Mouse (Mus musculus) liver, embryonic 14.5 days (tissue): ENCODE results near the gene Ksr2. TPM values are rescaled to one million over a fixed set of nuclear protein-coding genes. Genes with fewer than 3 reads are reported as not detected.

Source experiments
- ATAC-seq: fragments of 200-750 bp; cut with Nextera tagmentation; 2 replicates; pipeline ENCODE4 v1.8.0; 2017; ENCODE audit warnings: moderate number of reproducible peaks, mild to moderate bottlenecking, moderate library complexity; ENCODE audit not compliant: insufficient read depth
- DNase-seq, 3 experiments: peaks; one replicate each; pipeline ENCODE4 v3.0.0-alpha.2; 2012 to 2013; ENCODE audit warnings: low read depth in 3 of 3, low spot score in 3 of 3
- H3K27ac ChIP-seq: fragments of 300-500 bp; sonication (generic); 2 replicates; pipeline ENCODE4 v1.5.1; 2014; ENCODE audit warnings: moderate library complexity, mild to moderate bottlenecking, control low read depth, inconsistent platforms
- H3K27me3 ChIP-seq: fragments of 300-500 bp; sonication (generic); 2 replicates; pipeline ENCODE4 v1.6.1; 2014; ENCODE audit warnings: mild to moderate bottlenecking, low read length, moderate library complexity; ENCODE audit not compliant: control insufficient read depth, insufficient read depth
- H3K36me3 ChIP-seq: fragments of 300-500 bp; sonication (generic); replicated peaks from 2 replicates; pipeline ENCODE4 v1.6.1; 2014; ENCODE audit warnings: low read depth; ENCODE audit not compliant: control insufficient read depth, insufficient read depth
- H3K4me1 ChIP-seq, 2 experiments: fragments of 200-500 bp in 1 of 2; fragments of 300-500 bp in 1 of 2; sonication (generic) in 1 of 2; replicated peaks; 2 replicates each; pipeline ENCODE4 v1.6.1; 2012 to 2014; ENCODE audit warnings: antibody characterized with exemption in 1 of 2, inconsistent platforms in 1 of 2, low read length in 1 of 2; ENCODE audit not compliant: control insufficient read depth in 2 of 2, insufficient read depth in 2 of 2
- H3K4me2 ChIP-seq: fragments of 300-500 bp; sonication (generic); 2 replicates; pipeline ENCODE4 v1.6.1; 2014; ENCODE audit warnings: low read depth, mild to moderate bottlenecking, control low read depth, moderate library complexity
- H3K4me3 ChIP-seq, 2 experiments: fragments of 200-500 bp in 1 of 2; fragments of 300-500 bp in 1 of 2; sonication (generic) in 1 of 2; 2 replicates each; pipeline ENCODE4 v1.5.1; 2012 to 2014; ENCODE audit warnings: low read depth in 2 of 2, low read length in 2 of 2, mild to moderate bottlenecking in 2 of 2, control low read depth in 1 of 2, inconsistent platforms in 1 of 2, moderate library complexity in 1 of 2; ENCODE audit not compliant: insufficient read depth in 1 of 2
- H3K9ac ChIP-seq: fragments of 300-500 bp; sonication (generic); replicated peaks from 2 replicates; pipeline ENCODE4 v1.6.1; 2014; ENCODE audit warnings: mild to moderate bottlenecking, control low read depth, moderate library complexity
- H3K9me3 ChIP-seq: fragments of 300-500 bp; sonication (generic); 2 replicates; pipeline ENCODE4 v1.6.1; 2016; ENCODE audit warnings: low read length, mixed read lengths; ENCODE audit not compliant: control insufficient read depth
- CTCF ChIP-seq: IDR thresholded peaks from 2 replicates; pipeline ENCODE4 v1.5.1; 2016; ENCODE audit warnings: antibody characterized with exemption, low read depth, control low read depth
- EP300 ChIP-seq: IDR thresholded peaks from 2 replicates; pipeline ENCODE4 v1.6.1; 2016; ENCODE audit warnings: antibody characterized with exemption, low read depth
- WGBS: fragments of 180-500 bp; shearing (Covaris S2); extraction: QIAGEN DNeasy Blood & Tissue Kit; methylation state at CpG from one replicate; pipeline ENCODE4 v1.1.7; 2014; ENCODE audit not compliant: insufficient replicate concordance; 5-methylcytosine and 5-hydroxymethylcytosine counted together
- polyA plus RNA-seq, 2 experiments: library from polyadenylated mRNA; depleted of rRNA in 1 of 2; stranded (reverse) in 1 of 2; unstranded in 1 of 2; fragments of >200 nt; fragmentation: Nextera tagmentation in 1 of 2; extraction: Ambion mirVana in 1 of 2; gene quantifications; 2 replicates each; pipeline versions ENCODE4 v1.2.1 to v1.2.3; 2012 to 2014

Gene Ksr2
- polyA plus RNA-seq, 2 experiments = 0.01 to 0.04 TPM

DNA sequence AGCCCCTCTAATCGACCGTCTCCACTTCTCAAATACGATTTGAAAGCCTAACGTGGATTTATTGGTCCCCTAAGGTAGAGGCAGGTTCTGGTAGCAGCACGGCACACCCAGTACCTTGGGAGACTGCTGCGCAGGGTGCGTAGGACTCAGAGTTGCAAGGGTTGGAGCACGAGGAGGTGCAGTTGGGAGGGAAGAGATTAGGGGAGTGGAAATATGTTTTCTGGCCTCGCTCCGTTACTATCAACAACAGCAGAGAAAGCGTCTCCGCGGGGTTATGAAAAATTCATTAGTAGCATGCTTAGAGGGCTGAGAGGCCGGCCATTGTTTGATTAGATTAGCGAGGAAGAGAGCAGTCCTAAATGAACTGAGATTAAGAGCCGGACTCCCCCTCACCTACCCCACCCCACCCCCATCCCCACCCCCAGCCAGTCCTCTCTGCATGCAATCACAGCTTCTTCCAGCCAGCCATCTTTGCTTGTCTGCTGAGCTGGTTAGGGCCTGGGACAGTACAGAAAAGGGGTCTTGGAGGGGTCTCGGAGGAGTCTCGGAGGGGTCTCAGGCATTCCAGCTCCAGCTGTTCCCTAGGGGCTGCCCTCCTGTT lies 27.5 kb downstream of the Ksr2 start:
- no peak overlapping the region for H3K4me2 ChIP-seq
- TF ChIP-seq EP300 (no peak), CTCF (no peak)
- no peak overlapping the region for H3K9ac ChIP-seq
- H3K4me3 ChIP-seq = no peak overlapping the region
- no peak for DNase-seq
- H3K36me3 ChIP-seq = no peaks in the 10 kb centered on the region
- H3K27ac ChIP-seq = no peak overlapping the region
- ATAC-seq = no peak
- H3K4me1 ChIP-seq = no peaks in the 10 kb centered on the region
- H3K9me3 ChIP-seq = no peaks in the 10 kb centered on the region
- H3K27me3 ChIP-seq = no peaks in the 10 kb centered on the region
- WGBS = 55% methylated on average over 18 of the region's 18 CpGs

DNA sequence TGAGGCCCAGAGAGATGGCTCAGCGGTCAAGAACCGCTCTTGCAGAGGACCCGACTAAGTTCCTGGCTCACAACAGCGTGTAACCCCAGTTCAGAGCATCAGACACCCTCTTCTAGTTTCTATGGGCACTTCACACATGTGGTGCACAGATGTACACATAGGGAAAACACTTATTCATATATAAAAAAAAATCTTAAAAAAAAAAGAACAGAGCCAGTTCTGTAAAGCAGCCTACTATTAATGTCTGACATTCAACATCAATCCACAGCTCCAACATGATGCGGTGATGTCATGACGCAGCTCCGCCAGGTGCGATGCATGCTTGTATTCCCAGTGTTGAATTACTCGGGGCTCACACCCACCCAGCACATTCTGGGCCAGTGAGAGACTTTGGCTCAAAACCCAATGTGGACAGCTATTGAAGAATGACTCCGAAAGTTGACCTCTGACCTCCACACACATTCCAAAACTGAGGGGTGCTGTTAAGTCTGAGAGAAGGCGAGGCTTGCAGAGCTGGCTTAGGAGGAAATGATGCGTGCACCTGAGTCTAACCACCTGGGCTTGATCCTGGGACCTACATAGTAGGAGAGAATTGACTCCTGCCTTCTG lies 28.5 kb downstream of the Ksr2 start:
- WGBS = 74% methylated on average over 12 of the region's 12 CpGs

DNA sequence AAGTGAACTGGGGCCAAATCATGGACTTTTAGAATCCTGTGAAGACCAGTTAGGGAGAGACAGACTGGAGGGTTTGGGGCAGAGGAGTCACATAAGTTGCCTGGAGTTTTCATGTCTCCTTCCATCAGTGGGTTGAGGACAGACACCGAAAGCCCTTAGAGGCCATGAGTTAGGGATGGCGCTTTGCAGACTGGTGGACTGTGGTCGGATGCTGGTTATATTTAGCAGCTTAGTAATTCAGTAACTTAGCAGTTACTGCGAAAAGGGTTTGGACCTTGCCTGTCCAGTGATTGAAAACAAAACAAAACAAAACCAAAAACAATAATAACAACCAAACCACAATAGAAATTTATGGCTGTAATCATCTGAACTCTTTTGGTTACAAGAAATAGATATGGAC lies 29.3 kb downstream of the Ksr2 start:
- ATAC-seq = no peak
- Histone ChIP-seq H3K4me1 (no peaks in the 10 kb centered on the region), H3K27ac (no peak overlapping the region), H3K4me2 (no peak overlapping the region), H3K4me3 (no peak overlapping the region), H3K27me3 (no peaks in the 10 kb centered on the region), H3K36me3 (no peaks in the 10 kb centered on the region), H3K9me3 (no peaks in the 10 kb centered on the region), H3K9ac (no peak overlapping the region)
- no peak for DNase-seq
- WGBS = 53% methylated on average over 4 of the region's 4 CpGs
- TF ChIP-seq CTCF (no peak), EP300 (no peak)

More for the DNA sequence above, 28.5 kb downstream of the Ksr2 start:
- H3K4me3 ChIP-seq = no peak overlapping the region
- no peak overlapping the region for H3K27ac ChIP-seq
- no peaks in the 10 kb centered on the region for H3K4me1 ChIP-seq
- ATAC-seq (no peak), DNase-seq (no peak)
- H3K9me3 ChIP-seq = no peaks in the 10 kb centered on the region
- TF ChIP-seq CTCF (no peak), EP300 (no peak)
- H3K36me3 ChIP-seq = no peaks in the 10 kb centered on the region
- H3K27me3 ChIP-seq = no peaks in the 10 kb centered on the region
- H3K4me2 ChIP-seq = no peak overlapping the region
- no peak overlapping the region for H3K9ac ChIP-seq

DNA sequence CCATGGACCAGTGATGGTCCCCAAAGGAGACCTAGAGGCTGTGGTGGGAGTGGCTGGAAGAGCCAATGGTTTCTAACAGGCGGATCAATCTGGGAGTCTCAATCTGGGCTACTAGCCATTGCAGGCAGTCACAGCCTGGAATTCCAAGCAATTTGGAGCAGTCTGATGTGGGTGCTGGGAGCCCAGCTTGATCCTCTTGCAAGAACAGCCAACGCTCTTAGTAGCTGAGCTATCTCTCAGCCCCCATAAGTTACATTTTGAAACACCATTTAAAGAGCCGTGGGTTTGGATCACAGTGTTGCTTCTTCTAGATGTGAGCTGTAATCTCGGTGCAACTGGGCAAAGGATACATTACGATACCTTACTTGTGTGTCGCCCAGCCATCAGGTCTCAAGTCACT lies 30.1 kb downstream of the Ksr2 start:
- Histone ChIP-seq H3K4me3 (no peak overlapping the region), H3K4me1 (no peaks in the 10 kb centered on the region), H3K27ac (no peak overlapping the region), H3K27me3 (no peaks in the 10 kb centered on the region), H3K9me3 (no peaks in the 10 kb centered on the region), H3K9ac (no peak overlapping the region), H3K4me2 (no peak overlapping the region), H3K36me3 (no peaks in the 10 kb centered on the region)
- no peak for TF ChIP-seq EP300
- TF ChIP-seq CTCF = no peak
- WGBS = 66% methylated on average over 6 of the region's 6 CpGs
- DNase-seq (no peak), ATAC-seq (no peak)

DNA sequence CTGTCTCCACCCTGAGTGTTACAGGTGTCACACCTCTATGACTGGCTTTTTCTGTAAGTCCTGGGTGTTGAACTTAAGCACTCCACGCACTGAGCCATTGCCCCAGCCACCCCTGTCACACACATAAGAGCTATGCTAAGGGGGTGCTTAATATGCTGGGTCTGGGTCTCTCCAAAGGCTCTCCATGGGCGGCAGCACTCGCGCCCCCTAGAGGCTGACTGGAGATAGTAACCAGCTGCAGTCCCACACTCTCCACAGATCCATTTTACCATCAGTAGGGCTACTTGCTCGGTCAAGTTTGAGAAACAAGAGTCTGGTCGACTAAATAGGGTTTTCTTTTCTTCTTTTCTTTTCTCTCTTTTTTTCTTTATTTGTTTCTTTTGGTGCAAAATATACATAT lies 33.9 kb downstream of the Ksr2 start:
- DNase-seq (no peak), ATAC-seq (no peak)
- WGBS = 25% methylated on average over 6 of the region's 6 CpGs

More for the DNA sequence above, 33.9 kb downstream of the Ksr2 start:
- TF ChIP-seq EP300 (no peak), CTCF (peak; percentile 45)
- H3K4me1 ChIP-seq = no peaks in the 10 kb centered on the region
- H3K9ac ChIP-seq = no peak overlapping the region
- no peaks in the 10 kb centered on the region for H3K36me3 ChIP-seq
- no peaks in the 10 kb centered on the region for H3K9me3 ChIP-seq
- H3K4me2 ChIP-seq = no peak overlapping the region
- no peak overlapping the region for H3K4me3 ChIP-seq
- H3K27ac ChIP-seq = no peak overlapping the region
- no peaks in the 10 kb centered on the region for H3K27me3 ChIP-seq
